Mouse (Mus musculus) A20 (cell line): ENCODE data around the gene Fam71f2.

Source experiments
- DNase-seq: peaks from one replicate; pipeline ENCODE4 v3.0.0-alpha.2; 2011; ENCODE audit warnings: low read depth, low spot score

Fam71f2 gene

DNA sequence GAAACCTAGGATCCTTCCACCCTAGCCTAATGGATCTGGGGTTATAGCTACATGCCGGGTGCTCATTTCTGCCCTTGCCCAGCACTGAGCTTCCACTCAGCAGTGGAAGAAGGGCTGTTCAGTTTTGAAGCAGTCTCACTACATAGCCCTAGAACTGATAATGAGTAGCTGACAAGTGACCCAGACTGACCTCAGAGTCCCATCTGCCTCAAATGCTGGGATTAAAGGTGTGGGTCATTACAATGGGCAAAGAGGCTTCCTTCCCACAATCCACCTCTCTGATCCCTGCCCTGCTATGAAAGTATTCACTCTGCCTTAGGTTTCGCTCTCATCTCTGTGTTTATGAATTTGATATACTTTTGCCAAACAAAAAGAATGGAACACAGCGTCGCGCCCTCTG is 2.6 kb upstream of the Fam71f2 start:
- DNase-seq: no peak

- DNase-seq: peak; percentile 75
These were observed 703 bp upstream of the Fam71f2 start for GRCm38 (mm10) chr6:29278513-29279267.

- DNase-seq: no peak
These were observed 1.3 kb downstream of the Fam71f2 start for GRCm38 (mm10) chr6:29280671-29281070.

- no peak for DNase-seq
These were observed 7.5 kb downstream of the Fam71f2 start for GRCm38 (mm10) chr6:29286870-29287269.

GRCm38 (mm10) chr6:29287481-29287880 is 8.1 kb downstream of the Fam71f2 start:
- DNase-seq: no peak

DNA sequence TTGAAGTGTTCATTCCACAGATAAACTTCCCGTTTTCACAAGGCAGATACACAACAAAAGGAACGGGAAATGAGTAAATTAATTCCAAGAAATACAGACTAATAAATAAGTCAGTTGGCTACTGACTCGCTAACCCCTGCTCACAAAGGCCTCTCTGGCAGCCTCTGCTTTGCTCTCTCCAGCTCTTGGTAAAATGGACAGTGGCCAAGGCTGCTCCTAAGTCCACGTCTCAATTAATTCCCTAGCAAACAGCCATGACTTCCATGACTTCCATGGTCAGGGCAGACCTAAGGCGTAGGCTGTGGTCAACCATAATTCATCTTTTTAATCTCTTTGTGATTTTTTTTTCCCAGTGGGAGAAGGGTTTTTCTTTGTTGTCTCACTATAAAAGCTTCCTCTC is 8.6 kb downstream of the Fam71f2 start:
- no peak for DNase-seq

DNA sequence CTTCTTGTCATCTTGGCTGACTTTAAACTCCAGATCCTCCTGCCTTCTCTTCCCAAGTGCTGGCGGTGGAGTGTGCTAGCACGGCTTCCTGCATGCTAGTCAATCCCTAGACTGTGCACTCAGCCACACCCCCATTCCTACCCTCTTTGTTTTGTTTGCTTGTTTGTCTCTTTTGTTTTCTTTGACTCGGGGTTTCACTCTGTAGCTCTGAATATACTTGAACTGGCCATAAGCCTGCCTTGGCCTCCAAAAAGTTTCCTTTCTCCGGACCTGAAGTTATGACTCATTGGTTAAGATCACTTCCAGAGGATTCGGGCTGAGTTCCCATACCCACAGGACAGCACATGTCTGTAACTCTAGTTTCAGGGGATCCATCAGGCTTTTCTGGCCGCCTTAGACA is 9.3 kb downstream of the Fam71f2 start:
- DNase-seq: no peak

DNA sequence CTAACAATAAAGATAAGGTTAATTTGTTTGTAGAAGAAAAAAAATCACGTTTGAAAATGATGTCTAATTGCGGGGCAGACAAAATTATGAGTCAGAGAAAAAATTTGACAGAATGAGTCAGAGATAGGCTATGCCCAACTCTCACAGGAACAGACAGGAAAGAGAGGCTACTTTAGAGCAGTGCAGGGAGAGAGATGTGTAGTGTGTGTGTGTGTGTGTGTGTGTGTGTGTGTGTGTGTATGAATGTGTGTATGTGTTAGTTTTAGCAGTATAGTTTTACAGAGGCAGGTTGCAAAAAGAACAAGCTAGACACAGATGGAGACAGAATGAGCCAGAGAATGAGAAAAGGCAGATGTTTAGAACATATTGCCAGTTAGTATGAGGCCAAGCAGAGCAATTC is 19.7 kb downstream of the Fam71f2 start:
- DNase-seq: no peak

GRCm38 (mm10) chr6:29303251-29303650 is 23.9 kb downstream of the Fam71f2 start:
- no peak for DNase-seq

- peak; percentile 19 for DNase-seq
These were observed 24.3 kb downstream of the Fam71f2 start for GRCm38 (mm10) chr6:29303726-29304125.

GRCm38 (mm10) chr6:29305462-29305861 is 26.1 kb downstream of the Fam71f2 start:
- no peak for DNase-seq

- no peak for DNase-seq
These were observed 29.6 kb downstream of the Fam71f2 start for GRCm38 (mm10) chr6:29308846-29309605.

DNA sequence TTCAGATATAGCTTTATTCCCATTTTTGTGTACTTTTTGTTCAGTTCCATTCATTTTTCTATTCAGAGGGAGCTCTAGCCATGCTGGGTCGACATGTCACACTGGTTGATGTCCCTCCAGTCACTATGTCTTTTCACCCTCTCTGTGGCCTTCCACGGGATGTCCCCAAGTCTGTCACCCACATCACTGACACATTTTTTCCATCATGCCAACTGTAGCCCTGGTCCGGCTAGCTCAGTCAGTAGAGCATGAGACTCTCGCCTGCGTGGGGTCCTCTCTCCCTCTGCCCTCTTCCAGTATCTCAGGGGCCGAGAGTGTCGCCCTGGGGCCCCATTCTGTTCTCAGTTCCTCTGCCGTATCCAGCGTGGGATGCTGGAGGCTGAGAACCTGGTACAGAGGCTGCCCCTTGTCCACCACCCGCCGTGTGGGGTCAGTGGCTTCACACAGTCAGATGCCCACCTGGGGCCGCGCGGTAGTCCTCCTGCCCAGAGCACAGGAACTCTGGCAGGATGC is 34.4 kb downstream of the Fam71f2 start:
- DNase-seq: no peak

DNA sequence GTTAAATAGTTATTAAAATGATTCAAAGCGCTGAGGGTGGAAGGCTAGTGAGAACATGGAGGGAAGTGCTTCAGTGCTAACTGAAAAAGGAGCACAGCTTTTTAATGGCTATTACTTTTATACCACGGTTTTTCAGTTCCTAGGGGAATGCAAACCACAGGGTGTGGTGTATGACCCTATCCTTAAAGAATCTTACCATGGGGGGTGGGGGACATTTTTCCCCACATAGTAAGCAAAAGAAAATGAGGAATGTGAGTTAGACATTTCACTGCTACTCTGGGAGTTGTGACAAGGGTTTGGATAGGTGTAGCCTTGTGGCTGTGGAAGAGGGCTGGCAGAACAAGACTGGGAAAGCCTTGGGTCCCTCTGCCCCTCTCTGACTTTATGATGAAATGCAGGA is 37.9 kb downstream of the Fam71f2 start:
- DNase-seq: no peak

GRCm38 (mm10) chr6:29317941-29318340 is 38.5 kb downstream of the Fam71f2 start:
- DNase-seq: no peak

- no peak for DNase-seq
These were observed 39.5 kb downstream of the Fam71f2 start, which contains the start of gene Fam71f1 for GRCm38 (mm10) chr6:29318879-29319278. TSS of gene Fam71f1 (plus strand) at chr6:29319140.

DNA sequence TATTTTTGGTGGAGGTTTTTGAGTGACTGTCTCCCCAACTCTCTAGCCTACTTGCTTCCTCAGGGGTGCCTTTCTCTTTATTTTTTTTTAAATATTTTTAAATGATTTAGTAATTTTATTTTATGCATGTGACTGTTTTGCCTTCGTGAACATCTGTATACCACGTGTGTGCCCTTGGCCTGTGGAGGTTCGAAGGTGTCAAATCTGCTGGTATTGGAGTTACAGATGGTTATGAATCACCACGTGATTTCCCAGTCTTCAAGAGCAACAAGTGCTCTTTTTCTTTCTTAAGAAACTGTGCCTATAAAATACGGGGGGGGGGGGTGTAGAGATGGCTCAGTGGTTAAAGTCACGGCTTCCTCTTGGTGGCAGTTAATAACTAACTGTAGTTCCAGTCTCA is 42.2 kb downstream of the Fam71f2 start:
- no peak for DNase-seq

GRCm38 (mm10) chr6:29322147-29322546 is 42.8 kb downstream of the Fam71f2 start:
- no peak for DNase-seq

GRCm38 (mm10) chr6:29322735-29323134 is 43.3 kb downstream of the Fam71f2 start:
- DNase-seq: peak; percentile 45

GRCm38 (mm10) chr6:29326961-29327360 is 47.6 kb downstream of the Fam71f2 start:
- DNase-seq: no peak

DNA sequence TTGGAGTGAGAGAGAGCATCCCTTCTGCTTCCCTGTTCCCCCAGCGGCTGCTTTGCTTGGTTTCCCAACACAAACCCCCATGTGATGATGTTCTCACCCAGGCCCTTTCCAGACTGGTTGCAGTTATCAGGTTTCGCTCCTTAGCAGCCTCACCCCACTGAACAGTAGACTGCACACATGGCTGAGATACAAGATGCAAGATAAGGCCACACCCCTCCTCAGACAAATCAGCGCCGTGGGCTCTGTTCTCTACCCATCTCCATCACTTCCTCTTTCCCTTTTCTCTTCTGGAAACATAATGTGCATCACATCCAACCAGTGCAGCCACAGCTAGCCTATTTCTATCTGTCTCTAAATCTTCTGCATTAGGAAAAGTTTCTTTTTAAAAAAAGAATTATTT is 50.1 kb downstream of the Fam71f2 start:
- DNase-seq: peak; percentile 52
